Mouse (Mus musculus) intestine, embryonic 14.5 days (tissue): ENCODE measurements at regions not wholly inside any gene's neighbourhood (a gene's known extent, or its start where the extent isn't known, plus 50 kb on each side); places are given as distances from the start of the nearest gene placed in this dataset.
A peak's percentile ranks its signal among the peaks of the same experiment; 100 is the strongest.
"Not testable (repeated sequence)": the region's sequence is repeated elsewhere in the genome, so short reads cannot be mapped to it uniquely, and the experiment has no call there.

Experiments used
- ATAC-seq: fragments of 200-750 bp; cut with Nextera tagmentation; replicated peaks from 2 replicates; pipeline ENCODE4 v1.8.0; 2017; ENCODE audit warnings: low read depth, moderate number of reproducible peaks, moderate TSS enrichment, moderate library complexity; ENCODE audit not compliant: low FRiP score, low TSS enrichment
- DNase-seq: peaks from one replicate; pipeline ENCODE4 v3.0.0-alpha.2; 2018; ENCODE audit warnings: low spot score
- H3K27ac ChIP-seq: fragments of 300-500 bp; sonication (generic); 2 replicates; pipeline ENCODE4 v1.5.1; 2014; ENCODE audit warnings: low read depth, mild to moderate bottlenecking, control low read depth
- H3K27me3 ChIP-seq: fragments of 300-500 bp; sonication (generic); replicated peaks from 2 replicates; pipeline ENCODE4 v1.6.1; 2014; ENCODE audit warnings: low read length, control low read depth; ENCODE audit not compliant: control insufficient read depth, insufficient read depth
- H3K36me3 ChIP-seq: fragments of 300-500 bp; sonication (generic); 2 replicates; pipeline ENCODE4 v1.6.1; 2014; ENCODE audit warnings: low read length, control low read depth; ENCODE audit not compliant: control insufficient read depth, insufficient read depth
- H3K4me1 ChIP-seq: fragments of 300-500 bp; sonication (generic); replicated peaks from 2 replicates; pipeline ENCODE4 v1.6.1; 2014; ENCODE audit warnings: low read length, control low read depth, mixed read lengths; ENCODE audit not compliant: control insufficient read depth, insufficient read depth
- H3K4me2 ChIP-seq: fragments of 300-500 bp; sonication (generic); 2 replicates; pipeline ENCODE4 v1.6.1; 2014; ENCODE audit warnings: low read length
- H3K4me3 ChIP-seq: fragments of 300-500 bp; sonication (generic); 2 replicates; pipeline ENCODE4 v1.5.1; 2014; ENCODE audit warnings: low read depth, low read length, control low read depth, mixed read lengths
- H3K9ac ChIP-seq: fragments of 300-500 bp; sonication (generic); 2 replicates; pipeline ENCODE4 v1.6.1; 2014; ENCODE audit warnings: mild to moderate bottlenecking, low read length
- H3K9me3 ChIP-seq: fragments of 300-500 bp; sonication (generic); 2 replicates; pipeline ENCODE4 v1.6.1; 2016; ENCODE audit warnings: low read length, control low read depth; ENCODE audit not compliant: control insufficient read depth
- WGBS: fragments of 180-500 bp; shearing (Covaris S2); extraction: QIAGEN DNeasy Blood & Tissue Kit; methylation state at CpG from one replicate; pipeline ENCODE4 v1.1.7; 2014; 5-methylcytosine and 5-hydroxymethylcytosine counted together

DNA sequence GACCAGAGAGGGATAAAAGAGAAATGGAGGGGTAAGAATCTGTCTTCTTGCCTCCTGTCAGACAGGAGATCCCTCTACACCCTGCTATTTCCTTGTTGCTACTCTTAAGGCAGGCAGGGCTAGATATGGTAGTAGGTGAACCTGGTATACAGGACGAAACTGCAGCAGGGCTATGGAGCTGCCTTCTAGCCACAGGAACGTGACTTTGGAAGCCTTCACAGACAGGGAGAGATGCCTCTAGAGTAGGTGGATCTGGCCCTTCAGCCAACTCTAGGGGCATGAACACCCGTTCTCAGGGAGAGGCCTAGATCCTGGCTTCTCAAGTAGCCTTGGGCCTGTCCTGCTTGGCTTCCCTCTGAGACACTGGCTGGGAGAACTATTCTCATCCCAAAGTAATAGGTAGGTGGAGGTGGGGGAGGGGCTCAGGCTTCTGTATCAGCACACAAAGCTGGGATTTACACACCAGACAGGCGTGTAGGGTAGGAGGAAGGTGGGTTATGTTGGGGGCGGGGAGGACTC lies 66.5 kb upstream of the Adam6b start:
- H3K9ac ChIP-seq = no peak overlapping the region
- no peak for DNase-seq
- no peak for ATAC-seq
- H3K27ac ChIP-seq = no peak overlapping the region
- H3K36me3 ChIP-seq = no peaks in the 10 kb centered on the region
- H3K4me3 ChIP-seq = no peak overlapping the region
- H3K27me3 ChIP-seq = no peaks in the 10 kb centered on the region
- H3K4me1 ChIP-seq = no peaks in the 10 kb centered on the region
- WGBS = 82% methylated on average over 5 of the region's 5 CpGs
- H3K4me2 ChIP-seq = no peak overlapping the region
- H3K9me3 ChIP-seq = no peaks in the 10 kb centered on the region

DNA sequence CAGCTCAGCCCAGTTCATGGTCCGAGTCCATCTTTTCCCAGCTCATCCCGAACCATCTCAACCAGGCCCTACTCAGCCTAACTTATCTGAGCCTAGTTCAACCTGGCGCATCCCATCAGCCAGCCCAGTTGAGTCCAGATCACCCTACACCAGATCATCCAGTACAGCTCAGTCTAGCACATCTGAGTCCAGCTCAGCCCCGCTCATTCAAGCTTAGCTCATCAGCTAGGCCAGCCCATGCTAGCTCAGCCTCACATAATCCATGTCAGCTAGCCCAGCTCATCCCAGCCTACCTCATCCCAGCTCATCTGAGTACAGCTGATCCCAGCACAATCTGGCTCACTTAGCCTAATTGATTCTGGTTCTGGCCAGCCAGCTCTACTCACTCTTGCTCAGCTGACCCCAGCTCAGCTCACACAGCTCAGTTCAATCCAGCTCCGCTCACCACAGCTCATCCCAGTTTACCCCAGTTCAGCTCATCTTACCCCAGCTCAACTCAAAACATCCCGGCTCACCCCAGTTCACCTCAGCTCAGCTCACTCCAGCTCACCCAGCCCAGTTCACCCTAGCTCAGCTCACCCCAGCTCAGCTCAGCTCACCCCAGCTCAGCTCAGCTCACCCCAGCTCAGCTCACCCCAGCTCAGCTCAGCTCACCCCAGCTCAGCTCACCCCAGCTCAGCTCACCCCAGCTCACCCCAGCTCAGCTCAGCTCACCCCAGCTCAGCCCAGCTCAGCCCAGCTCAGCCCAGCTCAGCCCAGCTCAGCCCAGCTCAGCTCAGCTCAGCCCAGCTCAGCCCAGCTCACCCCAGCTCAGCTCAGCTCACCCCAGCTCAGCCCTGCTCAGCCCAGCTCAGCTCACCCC lies 65.3 kb upstream of the Adam6b start:
- ATAC-seq = 0 out of 2 replicates have a peak, but pooled peaks have one; percentile 23
- WGBS = 87% methylated on average over 6 of the region's 6 CpGs

DNA sequence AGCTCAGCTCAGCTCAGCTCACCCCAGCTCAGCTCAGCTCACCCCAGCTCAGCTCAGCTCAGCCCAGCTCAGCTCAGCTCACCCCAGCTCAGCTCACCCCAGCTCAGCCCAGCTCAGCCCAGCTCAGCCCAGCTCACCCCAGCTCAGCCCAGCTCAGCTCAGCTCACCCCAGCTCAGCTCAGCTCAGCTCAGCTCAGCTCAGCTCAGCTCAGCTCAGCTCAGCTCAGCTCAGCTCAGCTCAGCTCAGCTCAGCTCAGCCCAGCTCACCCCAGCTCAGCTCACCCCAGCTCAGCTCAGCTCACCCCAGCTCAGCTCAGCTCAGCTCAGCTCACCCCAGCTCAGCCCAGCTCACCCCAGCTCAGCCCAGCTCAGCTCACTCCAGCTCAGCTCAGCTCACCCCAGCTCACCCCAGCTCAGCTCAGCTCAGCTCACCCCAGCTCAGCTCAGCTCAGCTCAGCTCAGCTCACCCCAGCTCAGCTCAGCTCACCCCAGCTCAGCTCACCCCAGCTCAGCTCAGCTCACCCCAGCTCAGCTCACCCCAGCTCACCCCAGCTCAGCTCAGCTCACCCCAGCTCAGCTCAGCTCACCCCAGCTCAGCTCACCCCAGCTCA lies 64.6 kb upstream of the Adam6b start:
- DNase-seq, H3K4me3 ChIP-seq, H3K27me3 ChIP-seq, H3K27ac ChIP-seq, H3K9ac ChIP-seq, H3K36me3 ChIP-seq, H3K9me3 ChIP-seq, H3K4me2 ChIP-seq, ATAC-seq, H3K4me1 ChIP-seq: not testable (repeated sequence)

More for the DNA sequence above, 65.3 kb upstream of the Adam6b start:
- Histone ChIP-seq H3K27ac (no peak overlapping the region), H3K36me3 (no peaks in the 10 kb centered on the region), H3K4me2 (no peak overlapping the region), H3K9me3 (no peaks in the 10 kb centered on the region), H3K4me1 (no peaks in the 10 kb centered on the region), H3K27me3 (no peaks in the 10 kb centered on the region), H3K4me3 (no peak overlapping the region), H3K9ac (no peak overlapping the region)
- DNase-seq = no peak

DNA sequence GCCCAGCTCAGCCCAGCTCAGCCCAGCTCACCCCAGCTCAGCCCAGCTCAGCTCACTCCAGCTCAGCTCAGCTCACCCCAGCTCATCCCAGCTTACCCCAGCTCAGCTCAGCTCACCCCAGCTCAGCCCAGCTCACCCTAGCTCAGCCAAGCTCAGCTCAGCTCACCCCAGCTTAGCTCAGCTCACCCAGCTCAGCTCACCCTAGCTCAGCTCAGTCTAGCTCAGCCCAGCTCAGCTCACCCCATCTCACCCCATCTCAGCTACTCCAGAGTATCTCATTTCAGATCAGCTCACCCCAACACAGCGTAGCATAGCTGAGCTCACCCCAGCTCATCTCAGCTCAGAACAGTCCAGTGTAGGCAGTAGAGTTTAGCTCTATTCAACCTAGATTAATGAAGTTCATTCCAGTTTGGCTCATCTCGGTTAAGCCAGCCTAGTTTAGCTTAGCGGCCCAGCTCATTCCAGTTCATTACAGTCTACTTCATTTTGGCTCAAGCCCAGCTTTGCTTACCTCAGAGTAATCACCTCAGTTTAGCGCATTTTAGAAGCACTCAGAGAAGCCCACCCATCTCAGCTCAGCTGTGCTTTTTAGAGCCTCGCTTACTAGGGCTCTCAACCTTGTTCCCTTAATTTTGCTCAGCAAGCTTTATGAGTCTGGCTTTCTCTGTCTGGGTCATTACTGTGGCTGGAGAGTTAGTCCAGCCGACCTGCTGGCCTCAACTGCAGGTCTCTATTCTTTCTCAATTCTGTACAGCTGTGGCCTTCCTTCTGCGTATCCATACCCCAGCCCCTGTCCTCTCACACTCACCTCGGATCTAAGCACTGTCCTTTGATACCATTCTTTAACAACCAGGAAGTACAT lies 63.9 kb upstream of the Adam6b start:
- Histone ChIP-seq H3K4me1 (no peaks in the 10 kb centered on the region), H3K4me3 (no peak overlapping the region), H3K9ac (no peak overlapping the region), H3K4me2 (no peak overlapping the region), H3K27ac (no peak overlapping the region), H3K36me3 (no peaks in the 10 kb centered on the region), H3K9me3 (no peaks in the 10 kb centered on the region), H3K27me3 (no peaks in the 10 kb centered on the region)
- DNase-seq (no peak), ATAC-seq (no peak)
- WGBS = 81% methylated on average over 8 of the region's 8 CpGs

DNA sequence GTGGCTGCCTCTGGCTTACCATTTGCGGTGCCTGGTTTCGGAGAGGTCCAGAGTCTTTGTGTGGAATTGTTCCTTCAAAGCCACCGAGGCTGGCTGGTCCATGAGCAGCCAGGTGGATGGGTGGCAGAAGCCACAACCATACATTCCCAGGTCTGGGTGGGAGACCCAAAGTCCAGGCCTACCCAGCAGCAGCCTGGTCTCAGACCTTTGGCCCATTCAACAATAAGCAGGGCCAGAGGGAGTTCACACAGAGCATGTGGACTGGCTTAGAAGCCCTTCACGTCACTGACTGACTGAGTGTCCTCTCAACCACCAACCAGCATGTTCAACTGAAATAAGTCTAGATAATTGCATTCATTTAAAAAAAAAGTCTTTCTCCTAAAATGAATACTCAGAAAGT lies 62.7 kb upstream of the Adam6b start:
- H3K4me1 ChIP-seq = no peaks in the 10 kb centered on the region
- H3K4me3 ChIP-seq = no peak overlapping the region
- no peak for DNase-seq
- WGBS = 82% methylated on average over 4 of the region's 4 CpGs
- H3K9me3 ChIP-seq = no peaks in the 10 kb centered on the region
- ATAC-seq = no peak
- H3K4me2 ChIP-seq = no peak overlapping the region
- no peaks in the 10 kb centered on the region for H3K27me3 ChIP-seq
- H3K36me3 ChIP-seq = no peaks in the 10 kb centered on the region
- H3K9ac ChIP-seq = no peak overlapping the region
- H3K27ac ChIP-seq = no peak overlapping the region

DNA sequence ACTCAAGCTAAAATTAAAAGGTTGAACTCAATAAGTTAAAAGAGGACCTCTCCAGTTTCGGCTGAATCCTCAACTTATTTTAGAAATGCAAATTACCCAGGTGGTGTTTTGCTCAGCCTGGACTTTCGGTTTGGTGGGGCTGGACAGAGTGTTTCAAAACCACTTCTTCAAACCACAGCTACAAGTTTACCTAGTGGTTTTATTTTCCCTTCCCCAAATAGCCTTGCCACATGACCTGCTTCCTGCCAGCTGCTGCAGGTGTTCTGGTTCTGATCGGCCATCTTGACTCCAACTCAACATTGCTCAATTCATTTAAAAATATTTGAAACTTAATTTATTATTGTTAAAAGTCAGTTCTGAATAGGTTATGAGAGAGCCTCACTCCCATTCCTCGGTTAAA lies 62.0 kb upstream of the Adam6b start:
- H3K27ac ChIP-seq = no peak overlapping the region
- DNase-seq (no peak), ATAC-seq (no peak)
- H3K9ac ChIP-seq = no peak overlapping the region
- 78% methylated on average over 4 of the region's 4 CpGs for WGBS
- no peak overlapping the region for H3K4me3 ChIP-seq
- H3K9me3 ChIP-seq = no peaks in the 10 kb centered on the region
- no peaks in the 10 kb centered on the region for H3K4me1 ChIP-seq
- H3K4me2 ChIP-seq = no peak overlapping the region
- H3K27me3 ChIP-seq = no peaks in the 10 kb centered on the region
- no peaks in the 10 kb centered on the region for H3K36me3 ChIP-seq

DNA sequence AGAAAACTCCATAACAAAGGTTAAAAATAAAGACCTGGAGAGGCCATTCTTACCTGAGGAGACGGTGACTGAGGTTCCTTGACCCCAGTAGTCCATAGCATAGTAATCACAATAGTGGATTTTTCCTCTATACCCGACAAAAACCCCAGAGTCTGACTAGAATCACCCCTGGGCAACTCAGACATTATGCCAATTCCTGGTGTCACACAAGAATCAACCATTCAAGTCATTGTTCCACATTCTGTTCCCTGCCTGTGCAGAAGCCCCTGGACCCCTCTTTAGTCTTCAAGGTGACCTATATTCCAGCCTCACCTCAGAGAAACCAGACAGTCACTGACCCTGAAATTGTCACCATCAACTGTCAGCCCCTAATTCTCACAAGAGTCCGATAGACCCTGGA lies 60.9 kb upstream of the Adam6b start:
- Histone ChIP-seq H3K9me3 (no peaks in the 10 kb centered on the region), H3K4me1 (no peaks in the 10 kb centered on the region), H3K4me2 (no peak overlapping the region), H3K36me3 (no peaks in the 10 kb centered on the region), H3K27me3 (no peaks in the 10 kb centered on the region), H3K27ac (no peak overlapping the region), H3K9ac (no peak overlapping the region), H3K4me3 (no peak overlapping the region)
- WGBS = 90% methylated on average over 3 of the region's 3 CpGs
- DNase-seq (no peak), ATAC-seq (no peak)

DNA sequence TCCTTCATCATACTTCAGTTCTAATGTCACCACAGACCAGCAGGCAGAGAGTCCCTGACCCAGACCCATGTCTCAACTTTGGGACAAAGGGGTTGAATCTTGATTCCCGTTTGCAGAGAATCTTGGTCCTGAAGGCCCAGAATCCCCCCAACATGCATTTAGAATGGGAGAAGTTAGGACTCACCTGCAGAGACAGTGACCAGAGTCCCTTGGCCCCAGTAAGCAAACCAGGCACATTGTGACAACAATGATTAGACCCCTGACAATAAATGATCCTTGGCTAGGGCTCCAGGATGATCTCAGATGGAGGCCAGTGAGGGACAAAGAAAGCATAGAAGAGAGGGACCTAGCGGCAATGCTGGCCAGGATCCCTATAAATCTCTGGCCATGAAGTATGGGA lies 60.4 kb upstream of the Adam6b start:
- no peaks in the 10 kb centered on the region for H3K9me3 ChIP-seq
- no peak overlapping the region for H3K4me2 ChIP-seq
- 78% methylated on average over 2 of the region's 2 CpGs for WGBS
- no peaks in the 10 kb centered on the region for H3K36me3 ChIP-seq
- H3K9ac ChIP-seq = no peak overlapping the region
- DNase-seq (no peak), ATAC-seq (no peak)
- H3K27me3 ChIP-seq = no peaks in the 10 kb centered on the region
- H3K4me3 ChIP-seq = no peak overlapping the region
- no peaks in the 10 kb centered on the region for H3K4me1 ChIP-seq
- no peak overlapping the region for H3K27ac ChIP-seq
